Mouse (Mus musculus): Measurements from ENCODE around the gene Mapk11.

The Mapk11 gene

DNA sequence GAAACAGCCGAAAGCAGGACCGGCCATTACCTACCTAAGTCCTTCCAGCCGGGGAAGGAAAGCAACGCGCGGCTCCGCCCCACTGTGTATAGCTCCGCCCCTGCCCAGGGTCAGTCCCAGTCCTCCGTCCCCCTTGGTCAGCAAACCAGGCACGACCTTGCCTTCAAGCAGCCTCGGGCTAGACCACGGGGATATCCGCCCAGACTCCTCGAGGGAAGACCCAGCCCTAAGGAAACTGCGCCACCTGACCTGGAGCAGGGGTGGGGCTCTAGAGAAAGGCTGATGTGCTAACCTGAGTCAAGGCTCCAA lies 24.4 kb upstream of the Mapk11 start:
- DNase-seq (ENCODE audit: low spot score in 2 of 2) = peak in 1 of 2 experiments; percentile 56

DNA sequence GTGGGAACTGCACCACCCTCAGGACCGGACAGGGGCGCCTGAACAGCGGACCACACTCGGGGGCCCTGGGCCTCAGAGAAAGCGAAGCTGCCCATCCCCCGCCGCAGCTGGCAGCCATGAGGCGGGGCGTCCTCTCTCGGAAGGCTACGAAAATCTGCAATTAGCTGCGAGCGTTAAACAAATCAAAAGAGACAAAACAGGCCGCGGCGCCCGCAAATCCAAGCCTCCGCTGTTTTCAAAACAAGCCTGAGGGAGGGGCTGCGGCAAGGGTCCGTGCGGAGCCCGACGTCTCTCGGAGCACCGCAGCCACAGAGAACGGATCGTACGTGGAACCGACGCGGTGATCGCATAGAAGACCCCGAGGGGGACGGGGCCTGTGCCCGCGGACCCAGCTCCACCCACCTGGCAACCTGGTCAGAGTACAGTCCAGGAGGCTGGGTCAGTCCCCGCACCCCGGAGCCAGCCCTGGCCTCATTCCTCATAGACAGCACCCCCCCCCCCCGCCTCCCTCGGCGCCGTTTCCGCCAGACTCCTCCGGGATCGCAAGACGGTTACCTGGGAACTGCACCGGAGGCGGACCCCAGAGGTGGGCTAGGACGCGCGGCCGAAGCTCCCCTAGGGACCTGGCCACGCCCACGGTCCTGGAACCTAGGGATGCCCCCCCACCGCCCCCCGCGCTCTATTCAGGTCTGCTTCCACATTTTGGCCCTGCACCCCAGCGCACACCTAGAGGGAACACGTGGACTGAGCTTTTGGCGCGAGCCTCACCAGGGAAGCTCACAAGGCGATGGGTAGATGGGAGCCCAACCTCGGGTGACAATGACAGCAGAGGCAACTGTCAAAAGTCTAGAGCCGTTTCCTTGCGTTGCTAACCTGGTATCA lies 23.8 kb upstream of the Mapk11 start:
- peak in 1 of 2 experiments; percentile 63 for DNase-seq (ENCODE audit: low spot score in 2 of 2)

DNA sequence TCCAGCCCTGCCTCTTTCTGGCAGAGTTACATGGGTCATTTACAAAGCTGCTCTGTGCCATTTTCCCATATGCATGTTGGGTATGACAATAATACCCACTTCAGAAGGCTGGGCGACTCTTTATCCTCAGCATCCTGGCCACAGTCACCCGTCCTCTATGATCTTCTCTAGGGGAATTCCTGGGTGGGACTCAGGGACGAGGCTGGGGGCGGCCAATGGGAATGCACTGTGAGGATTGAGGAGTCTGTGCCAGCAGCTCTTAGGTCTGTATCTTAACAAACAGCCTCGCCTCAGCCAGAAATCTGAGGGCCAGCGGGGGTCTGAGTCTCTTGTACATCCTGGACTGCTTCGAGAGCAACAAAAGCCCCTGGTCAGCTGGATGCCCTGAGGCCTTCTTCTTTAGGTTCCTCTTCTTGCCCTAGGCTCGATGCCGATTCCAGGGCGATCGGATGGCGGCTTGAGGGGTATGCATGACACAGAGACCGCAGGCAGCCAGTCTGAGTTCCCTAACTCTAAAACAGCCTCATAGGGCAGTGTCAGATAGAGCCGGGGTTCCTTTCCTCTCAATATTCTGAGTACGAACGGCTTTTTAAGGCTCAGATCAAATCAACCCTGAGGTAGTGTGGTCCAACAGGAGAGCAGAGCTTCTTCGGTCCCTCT lies 23.0 kb upstream of the Mapk11 start:
- DNase-seq (ENCODE audit: low spot score in 2 of 2) = no peak

DNA sequence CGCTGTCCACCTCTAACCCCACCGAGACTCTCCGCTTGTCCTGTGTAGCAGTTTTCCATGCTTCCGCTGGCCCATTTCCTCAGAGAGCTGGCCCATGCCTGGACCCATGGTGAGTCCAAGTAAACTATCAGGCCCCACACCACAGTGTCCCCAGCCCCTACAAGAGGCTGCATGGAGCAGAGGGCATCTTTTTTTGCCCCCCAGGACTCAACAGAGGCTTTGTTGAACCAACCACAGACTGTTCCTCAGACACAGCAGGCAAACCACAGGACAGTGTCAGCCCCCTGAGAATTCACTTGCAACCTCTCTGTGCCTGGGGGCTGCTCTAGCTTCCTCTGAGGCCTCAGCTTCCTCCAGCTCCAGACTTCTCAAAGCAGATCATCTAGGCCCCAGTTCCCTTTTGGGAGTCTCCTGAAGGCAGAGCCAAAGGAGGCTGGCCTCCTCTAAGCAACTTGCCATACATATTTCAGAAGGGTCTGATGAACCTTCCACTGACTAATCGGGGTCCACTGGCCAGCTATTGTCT lies 22.2 kb upstream of the Mapk11 start:
- no peak for DNase-seq (ENCODE audit: low spot score in 2 of 2)

DNA sequence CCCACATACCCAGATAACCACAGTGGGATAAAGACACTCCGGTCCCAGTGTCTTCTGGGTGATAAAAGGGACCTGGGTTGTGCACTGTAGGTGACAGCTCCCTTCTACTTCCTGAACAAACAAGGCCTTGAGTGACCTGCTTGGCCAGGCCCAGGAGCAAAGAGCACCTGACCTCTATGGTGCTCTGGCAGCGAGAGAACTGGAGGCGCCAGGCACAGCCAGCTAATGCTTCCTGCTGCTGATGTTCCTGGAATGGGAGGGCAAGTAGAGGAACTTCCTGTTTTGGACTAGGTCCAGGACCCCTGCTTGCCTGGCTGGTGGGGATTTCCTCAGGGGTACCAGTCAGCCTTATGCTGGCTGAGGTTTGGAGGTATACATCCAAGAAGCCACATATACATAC lies 20.7 kb upstream of the Mapk11 start:
- no peak for DNase-seq (ENCODE audit: low spot score in 2 of 2)

DNA sequence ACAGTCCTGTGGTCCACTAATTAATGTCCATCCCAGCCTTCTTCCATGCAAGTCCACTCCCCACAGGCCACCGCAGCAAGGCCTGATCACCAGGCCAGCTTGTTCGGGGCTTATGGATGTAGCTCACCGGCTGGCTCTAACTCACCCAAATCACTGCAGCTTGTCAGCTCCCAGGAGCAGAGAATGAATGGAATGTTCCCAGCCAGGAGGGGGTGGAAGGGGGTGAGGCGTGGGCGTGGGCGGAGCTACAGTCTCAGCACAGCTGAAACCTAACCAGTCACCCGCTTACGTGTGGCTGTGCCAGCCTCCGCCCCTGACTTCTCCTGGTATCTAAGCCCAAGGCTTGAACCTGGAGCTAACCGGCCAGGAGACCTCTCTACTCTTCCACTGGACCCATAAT lies 20.0 kb upstream of the Mapk11 start:
- DNase-seq (ENCODE audit: low spot score in 2 of 2) = peak; percentile 74 to 84

DNA sequence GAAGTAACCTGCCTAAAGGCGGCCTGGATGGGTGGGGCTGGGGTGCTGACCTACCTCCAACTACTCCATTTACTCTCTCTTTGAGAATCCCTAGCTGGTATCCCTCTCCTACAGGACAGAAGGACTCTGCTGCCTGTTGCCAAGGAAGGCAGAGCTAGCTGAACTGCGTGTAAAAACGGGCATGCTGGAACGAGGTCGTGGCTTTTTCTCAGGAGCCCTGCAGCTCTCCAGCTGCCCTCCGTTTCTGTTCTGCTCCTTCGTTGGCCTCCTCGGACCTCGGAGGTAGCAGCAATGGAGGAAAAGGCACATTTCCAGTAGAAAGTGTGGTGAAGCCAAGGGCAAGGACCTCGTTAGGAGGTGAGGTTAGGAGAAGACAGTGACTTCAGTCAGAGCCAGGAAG lies 19.5 kb upstream of the Mapk11 start:
- no peak for DNase-seq (ENCODE audit: low spot score in 2 of 2)

DNA sequence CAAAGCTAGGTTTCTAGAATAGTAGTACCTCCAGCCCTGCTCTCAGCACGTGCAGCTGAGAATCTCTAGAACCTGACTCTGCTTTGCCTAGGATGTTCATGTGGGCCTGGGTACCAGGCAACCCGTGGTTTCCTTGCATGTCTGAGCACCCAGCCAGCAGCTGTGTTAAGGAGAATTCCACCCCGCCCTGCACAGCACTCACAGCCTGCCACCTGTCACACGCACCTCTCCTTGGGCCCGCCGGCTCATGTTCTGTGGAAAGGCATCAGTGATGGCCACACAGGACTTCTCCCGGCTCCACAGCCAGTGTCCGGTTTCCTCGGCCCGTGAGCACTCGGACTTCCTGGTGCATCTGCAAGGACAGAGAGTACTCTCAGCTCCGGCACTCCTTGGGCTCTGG lies 16.1 kb upstream of the Mapk11 start:
- no peak for DNase-seq (ENCODE audit: low spot score in 2 of 2)

DNA sequence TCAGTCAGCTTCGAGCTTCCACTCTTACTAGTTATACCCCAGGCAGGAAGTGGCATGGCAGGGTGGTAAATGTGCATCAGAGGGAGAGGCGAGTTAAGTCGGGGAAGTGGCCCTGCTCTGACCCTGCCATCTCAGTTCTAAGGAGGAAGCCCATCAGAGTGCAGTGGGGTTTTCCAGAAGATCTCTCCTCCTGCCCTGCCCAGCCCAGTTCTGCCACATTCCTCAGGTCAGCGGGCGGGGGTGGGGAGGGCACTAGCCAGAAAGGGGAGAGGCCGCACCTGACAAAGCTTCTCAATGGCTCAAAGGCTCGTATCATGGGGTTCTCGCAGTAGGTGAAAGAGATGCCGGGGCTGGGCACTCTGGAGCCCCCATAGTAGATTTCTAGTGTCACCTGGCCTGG lies 12.0 kb upstream of the Mapk11 start:
- DNase-seq (ENCODE audit: low spot score in 2 of 2) = no peak

DNA sequence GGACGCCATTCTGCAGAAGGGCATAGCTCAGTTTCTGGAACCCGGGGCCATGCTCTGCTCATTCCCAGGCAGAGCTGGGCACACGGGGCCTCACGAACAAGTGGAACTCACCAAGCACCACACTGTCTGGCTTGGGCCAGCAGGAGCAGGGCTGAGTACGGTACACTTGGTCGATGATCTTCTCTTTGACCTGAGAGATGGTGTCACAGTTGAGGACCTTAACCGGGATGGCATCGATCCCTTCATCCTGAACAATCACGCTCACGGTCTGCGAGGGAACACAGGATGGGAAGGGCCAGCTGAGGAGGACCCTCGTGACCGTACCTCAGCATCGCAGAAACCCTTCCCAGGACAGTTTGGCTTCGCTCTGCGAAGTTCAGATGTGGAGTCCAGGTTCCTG lies 9.1 kb upstream of the Mapk11 start:
- DNase-seq (ENCODE audit: low spot score in 2 of 2) = no peak

DNA sequence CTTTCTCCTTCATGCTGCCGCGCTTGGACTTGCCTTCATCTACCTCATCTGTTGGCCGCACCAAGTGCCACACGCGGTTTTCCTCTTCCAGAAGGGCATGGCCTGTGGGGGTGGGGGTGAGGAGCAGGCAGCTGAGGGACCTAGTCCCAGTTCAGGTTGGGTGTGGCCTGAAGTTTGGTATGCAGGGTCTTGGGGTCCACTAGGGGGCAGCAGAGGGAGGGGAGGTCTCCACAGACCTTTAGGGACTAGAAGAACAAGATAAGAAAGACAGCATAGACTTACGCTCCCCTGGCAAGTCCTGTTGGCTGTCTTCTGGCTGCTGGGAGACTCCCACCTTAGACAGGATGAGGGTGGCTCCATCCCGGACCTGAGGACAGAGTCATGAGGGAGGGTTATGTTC lies 8.5 kb upstream of the Mapk11 start:
- DNase-seq (ENCODE audit: low spot score in 2 of 2) = no peak

DNA sequence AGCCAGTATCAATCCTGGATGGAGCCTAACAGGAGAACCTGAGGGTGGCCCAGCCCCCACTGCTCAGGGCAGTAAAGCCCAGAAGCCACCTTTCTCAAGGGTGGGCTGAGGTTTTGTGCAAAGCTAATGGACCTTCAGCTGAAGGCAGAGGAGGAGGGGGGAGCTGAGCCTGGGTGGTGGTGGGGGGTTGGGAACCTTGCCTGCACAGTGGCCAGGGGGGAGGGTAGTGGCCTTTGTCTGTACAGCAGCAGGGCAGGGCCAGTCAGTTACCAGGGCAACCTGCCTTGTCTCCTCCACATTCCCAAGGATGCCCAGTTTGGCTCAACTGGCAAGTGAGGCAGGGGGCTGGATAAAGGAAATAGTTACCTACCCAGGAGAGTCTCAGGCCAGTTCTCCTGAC lies 2.9 kb upstream of the Mapk11 start:
- no peak for DNase-seq (ENCODE audit: low spot score in 2 of 2)

DNA sequence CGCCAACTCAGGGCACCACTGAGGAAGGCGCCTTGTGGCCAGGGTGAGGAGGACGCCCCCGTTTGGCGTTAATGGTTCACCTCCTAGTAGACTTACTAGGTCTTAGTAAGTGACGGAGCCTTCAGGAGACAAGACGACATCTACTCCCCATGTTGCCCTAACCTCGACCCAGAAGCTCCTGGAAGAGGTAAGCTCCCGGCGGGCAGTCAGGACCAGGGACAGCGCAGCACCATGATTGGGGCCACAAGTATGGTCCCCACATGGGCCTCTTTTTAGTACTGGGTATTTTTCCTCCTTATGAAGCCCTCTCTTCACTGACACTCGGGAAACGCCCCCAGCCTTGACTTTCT lies 588 bp upstream of the Mapk11 start:
- DNase-seq (ENCODE audit: low spot score in 2 of 2) = no peak

DNA sequence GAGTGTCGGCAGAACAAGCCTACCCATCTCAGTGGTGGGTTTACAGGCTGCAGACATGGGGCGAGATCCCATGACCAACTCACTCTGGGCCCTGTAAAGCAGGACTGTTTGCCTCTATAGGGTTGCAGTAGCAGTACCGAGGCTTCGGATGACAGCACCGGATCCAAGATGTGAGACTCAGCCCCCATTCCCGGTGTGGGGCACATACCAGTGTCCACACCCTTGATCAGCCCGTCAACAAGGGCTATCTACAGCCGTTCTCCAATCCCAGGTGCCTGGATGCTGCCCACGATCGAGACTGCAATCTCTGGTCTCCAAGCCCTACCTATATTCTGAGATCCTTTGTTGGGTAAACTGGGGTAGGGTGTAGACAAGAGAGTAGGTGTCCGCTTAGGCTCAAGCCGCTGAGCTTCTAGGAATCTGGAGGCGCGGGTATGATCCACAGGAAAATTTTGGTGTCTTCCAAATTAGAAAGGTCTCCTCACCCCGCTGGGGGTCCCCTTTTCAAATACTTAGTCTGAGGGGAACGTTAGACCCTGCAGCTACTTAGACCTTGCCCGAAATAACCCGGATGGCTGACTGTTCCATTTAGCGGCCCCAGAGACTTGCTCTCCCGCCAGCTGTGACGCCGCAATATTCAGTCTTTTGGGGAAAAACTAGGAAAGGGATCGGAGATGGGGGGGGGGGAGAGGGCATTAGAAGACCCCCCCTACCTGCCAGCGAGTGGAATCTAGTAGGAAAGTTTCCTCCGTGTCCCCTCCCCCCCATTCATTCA lies 745 bp downstream of the Mapk11 start:
- no peak for DNase-seq (ENCODE audit: low spot score in 2 of 2)

DNA sequence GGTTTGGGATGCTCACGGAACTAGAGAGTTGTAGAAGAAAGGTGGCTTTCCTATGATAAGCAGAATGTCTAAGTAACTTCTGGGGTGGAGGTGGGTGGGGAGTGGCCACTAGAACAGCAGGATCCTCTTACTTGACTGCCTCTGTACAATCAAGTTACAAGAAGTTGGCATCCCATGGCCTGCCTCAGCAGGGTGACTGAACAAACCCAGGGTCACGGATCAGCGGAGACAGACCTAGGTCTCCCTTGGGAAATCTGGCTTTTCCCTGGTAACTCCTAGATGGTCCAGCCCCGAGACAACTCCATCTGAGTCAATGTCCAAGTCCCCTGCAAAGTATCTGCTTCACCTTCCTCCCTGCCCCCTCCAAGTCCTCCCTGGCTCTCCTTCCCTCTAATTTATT lies 1.5 kb downstream of the Mapk11 start:
- no peak for DNase-seq (ENCODE audit: low spot score in 2 of 2)

DNA sequence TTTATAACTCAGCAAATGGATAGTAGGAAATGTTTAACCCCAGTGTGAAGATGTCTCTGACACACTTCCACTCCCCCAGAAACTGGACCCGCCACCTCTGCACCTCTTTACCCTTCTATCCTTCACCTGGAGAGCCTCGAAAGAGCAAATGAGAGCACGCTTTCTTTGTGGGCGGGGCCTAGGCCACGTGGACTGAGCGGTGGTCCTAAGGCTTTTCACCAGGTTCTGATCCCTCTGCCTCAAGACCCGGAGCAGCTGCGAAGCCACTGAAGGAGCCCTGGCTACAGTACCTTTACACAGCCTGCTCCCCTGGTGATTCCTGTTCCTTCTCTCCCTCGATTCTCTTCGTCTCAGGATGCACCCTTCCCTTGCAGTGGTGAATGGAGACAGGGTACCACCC lies 2.0 kb downstream of the Mapk11 start:
- no peak for DNase-seq (ENCODE audit: low spot score in 2 of 2)

DNA sequence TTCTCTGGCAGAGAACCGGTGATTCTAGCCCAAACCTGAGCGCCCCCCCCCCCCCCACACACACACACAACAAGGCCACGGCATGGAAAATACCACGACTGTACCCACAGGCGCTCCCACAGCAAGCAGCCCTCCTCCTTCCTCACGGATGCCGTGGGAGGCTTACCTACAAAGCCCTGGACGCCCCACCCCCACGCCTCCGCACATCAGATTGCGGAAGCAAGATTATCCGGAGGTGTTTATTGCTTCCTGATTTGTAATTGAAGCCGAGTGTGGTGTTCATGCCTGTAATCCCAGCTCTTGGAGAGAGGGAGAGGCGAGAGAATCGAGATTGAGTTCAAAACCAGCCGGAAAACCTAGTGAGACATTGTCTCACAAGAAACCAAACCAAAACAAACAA lies 2.4 kb downstream of the Mapk11 start:
- DNase-seq (ENCODE audit: low spot score in 2 of 2) = no peak

DNA sequence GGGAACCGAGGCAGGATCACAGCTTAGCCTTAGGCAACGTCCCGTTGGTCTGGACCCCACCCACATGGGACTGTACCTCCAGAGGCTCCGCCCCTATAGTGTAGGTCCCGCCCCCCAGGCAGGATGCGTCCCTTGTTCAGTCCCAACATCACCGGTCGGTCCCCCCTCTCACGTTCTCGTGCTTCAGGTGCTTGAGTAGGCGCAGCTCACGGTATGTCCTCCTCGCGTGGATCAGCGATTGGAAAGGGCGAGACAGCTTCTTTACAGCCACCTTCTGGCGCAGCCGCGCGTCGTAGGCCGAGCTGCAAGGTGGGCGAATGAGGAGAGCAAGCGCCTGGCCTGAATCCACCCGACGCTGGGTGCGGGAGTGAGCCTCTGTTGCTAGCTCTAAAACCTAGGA lies 2.9 kb downstream of the Mapk11 start:
- no peak for DNase-seq (ENCODE audit: low spot score in 2 of 2)

DNA sequence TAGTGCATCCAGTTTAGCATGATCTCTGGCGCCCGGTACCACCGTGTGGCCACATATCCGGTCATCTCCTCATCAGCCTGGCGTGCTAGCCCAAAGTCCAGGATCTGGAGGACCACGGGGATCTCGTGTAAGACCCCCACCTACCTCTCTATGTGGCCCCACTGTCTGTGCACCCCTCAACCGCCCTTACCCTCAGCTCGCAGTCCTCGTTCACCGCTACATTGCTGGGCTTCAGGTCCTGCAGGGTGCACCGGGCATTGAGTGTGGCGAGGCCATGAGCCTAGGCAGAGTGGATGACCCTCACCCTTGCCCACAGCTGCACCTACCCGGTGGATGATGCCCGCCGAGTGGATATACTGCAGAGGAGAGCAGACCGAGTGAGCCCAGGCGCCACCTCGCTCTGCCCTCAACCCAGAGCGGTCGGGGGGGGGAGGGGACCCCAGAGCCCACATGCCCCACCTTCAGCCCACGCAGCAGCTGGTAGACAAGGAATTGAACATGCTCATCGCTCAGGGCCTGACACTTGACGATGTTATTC lies 3.5 kb downstream of the Mapk11 start:
- no peak for DNase-seq (ENCODE audit: low spot score in 2 of 2)

DNA sequence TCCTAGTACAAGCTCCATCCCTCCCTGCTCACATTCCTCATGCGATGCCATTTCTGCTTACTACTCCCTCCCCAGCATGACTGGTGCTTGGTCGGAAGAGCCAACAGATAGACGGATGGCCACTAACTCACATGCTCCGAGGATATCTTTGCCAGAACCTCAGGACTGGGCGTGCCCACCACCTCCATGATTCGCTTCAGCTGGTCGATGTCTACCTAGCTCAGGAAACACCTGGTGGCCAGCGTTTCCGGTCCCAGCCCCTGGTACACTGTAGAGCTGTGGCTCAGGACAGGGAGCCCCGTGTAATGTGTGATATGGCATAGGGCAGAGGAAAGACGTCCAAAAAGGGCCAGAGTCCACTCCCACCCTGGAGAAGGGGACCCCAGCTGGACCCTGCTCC lies 4.5 kb downstream of the Mapk11 start:
- DNase-seq (ENCODE audit: low spot score in 2 of 2) = no peak

DNA sequence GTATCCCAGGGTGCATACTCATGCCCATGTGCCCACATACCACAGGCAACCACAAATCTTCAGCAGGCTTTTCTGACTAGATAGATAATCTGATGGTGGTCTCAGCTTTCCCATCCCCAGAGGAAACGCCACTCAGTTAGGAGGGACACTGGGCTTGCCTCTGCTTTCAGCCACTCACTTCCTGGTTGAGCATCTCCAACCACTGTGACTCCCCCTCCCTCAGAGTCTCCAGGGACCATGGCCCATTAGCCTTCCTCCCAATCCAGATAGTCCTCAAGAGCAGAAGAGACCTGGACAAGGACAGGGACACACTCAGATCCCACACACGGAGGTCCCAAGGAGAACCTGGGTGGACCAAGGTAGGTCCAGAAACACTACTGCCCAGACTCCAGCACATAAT lies 6.3 kb downstream of the Mapk11 start:
- DNase-seq (ENCODE audit: low spot score in 2 of 2) = no peak

DNA sequence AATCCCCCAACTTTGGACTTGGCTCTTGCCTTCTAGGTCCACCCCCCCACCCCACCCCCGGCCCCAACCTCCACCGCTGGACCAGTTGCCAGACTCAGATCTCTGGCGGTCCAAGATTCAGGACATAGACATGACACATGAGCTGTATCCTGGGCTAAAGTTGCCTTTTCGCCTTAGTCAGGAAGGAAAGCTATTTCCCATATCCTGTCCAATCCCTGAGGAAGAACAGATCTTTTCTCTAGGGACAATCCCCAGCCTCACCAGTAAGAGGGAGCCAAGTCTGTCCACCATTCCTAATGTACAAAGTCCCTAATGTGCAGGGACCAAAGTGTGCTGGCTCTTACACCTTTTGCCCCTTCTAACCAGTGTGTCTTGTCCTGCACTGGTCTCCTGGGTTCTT lies 7.5 kb downstream of the Mapk11 start:
- no peak for DNase-seq (ENCODE audit: low spot score in 2 of 2)
